Mouse (Mus musculus): Measurements from ENCODE around the gene Fezf1. TPM values are rescaled to one million over a fixed set of nuclear protein-coding genes. Genes with fewer than 3 reads are reported as not detected.

The Fezf1 gene
- total RNA-seq (2015; ENCODE audit: low replicate concordance): not detected in 2 replicates
- total RNA-seq (2017; ENCODE audit: low replicate concordance): not detected in 2 replicates

DNA sequence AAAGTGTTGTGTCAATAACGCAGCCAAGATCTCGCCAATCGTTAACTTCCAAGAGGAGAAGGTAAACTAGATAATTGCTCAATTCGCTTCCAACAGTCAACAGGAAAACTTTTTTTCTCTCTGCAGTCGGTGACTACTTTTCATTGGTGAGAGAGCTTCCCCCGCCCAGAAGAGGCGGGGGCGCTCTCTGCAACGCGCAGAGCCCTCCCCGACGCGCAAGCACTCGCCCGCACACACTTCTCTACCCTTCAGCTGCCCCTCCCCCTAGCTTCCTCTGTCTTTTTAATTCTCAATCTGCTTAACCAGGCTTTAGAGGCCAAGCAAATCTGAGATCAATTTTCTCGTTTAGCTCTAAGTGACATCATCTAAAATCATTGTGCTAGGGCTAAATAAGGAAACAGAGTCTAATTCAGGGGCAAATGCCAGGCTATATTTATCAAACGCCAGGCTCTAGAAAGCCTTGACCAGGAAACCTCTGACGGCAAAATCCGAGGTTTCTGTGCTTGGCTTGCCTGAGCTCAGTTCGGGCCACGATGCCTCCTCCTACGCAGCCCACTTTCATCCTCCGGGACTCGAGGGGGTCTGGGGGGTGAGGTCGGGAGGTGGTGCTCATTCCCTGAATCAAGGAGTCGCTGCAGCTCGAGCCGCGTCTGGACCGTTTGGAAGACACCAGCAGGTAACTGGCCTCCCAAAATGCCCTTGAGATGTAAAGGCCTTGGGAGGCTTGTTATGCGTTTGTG is at the start of gene Fezf1:
TSS of gene Fezf1 (minus strand) at position 50 of the 740 bp plus-strand sequence.
- no peak for ATAC-seq (replicated peaks; ENCODE audit: low FRiP score, poor library complexity, severe bottlenecking)

DNA sequence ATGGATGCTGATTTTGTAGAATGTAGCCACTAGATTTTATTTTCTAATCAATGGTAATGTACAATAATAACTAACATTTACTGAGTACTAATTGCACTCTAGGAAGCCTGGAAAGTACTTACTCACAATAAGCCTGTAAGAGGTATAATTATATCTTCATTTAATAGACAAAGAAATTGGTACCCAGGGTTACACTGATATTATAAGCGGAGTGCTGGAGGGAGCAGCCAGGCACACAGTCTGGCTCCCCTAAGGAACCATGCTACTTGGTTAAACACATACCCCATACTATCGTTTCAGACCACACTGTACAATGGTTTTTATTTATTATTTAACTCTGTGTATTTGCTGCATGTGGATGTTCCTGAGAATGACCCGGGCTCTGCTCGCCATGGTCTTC is 46.5 kb upstream of the Fezf1 start:
- ATAC-seq (replicated peaks; ENCODE audit: low FRiP score, poor library complexity, severe bottlenecking): no peak

DNA sequence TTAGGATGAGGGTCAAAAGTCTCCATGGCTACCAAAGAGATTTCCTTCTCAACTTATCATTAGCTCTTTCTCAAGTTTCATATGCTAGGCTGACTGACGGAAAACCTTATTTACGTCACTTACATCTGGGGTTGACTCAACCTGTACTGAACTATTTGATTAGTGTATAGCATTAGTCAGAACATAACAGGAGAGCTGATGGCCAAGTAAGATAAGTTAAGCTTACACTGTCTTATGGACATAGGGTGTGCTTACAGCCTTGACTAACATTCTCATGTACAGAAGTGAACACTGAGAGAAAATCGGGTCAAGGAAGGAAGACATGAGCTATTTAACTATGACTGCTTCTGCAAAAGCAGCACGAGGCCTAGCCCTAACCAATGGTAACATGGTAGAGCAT is 40.6 kb upstream of the Fezf1 start:
- no peak for ATAC-seq (replicated peaks; ENCODE audit: low FRiP score, poor library complexity, severe bottlenecking)

DNA sequence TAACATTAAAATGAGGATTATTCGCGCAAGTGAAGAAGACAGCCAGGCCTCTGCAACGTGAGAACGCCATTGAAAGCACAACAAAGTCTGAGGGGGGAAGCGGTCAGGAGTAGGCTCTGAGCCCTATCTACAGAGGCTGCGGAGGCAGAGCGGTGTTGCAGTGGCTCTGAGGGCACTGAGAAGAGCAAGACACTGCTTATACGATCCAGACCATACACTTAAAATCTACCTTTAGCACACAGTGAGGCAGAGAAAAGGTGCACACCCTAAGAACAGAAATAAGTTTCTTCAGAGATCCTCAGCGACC is 33.3 kb upstream of the Fezf1 start:
- ATAC-seq (replicated peaks; ENCODE audit: low FRiP score, poor library complexity, severe bottlenecking): no peak

DNA sequence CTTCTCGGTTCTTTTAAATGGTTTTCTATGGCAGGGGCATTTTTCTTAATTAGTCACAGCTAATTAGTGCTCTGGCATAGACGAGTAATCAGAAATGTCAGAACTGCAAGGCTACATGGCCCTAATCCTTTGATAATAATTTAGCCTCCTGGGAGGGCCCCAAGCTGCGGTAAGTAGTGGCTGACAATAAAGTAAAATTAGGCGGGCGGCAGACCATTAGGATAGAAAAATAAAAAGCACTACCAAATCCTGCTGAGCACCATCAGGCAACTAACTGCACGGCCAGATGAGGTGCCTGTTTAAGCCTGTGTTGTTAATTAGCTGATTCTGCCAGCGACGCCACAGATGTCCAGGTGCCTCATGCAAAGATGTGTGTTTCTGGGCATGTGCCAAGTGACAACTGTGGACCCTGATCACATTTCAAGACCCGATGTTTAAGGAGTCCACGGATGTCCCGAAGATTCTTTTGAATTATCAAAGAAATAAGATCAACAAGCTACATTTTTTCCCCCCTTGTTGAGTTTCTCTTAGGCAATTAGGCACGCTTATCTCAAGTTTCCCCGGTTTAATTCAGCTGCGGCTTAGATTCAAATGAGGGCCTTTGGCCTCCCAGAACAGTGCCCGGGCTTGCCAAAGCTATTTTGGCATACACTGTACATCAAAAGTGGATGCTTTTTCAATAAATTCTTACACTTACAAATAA is 32.8 kb upstream of the Fezf1 start:
- no peak for ATAC-seq (replicated peaks; ENCODE audit: low FRiP score, poor library complexity, severe bottlenecking)

DNA sequence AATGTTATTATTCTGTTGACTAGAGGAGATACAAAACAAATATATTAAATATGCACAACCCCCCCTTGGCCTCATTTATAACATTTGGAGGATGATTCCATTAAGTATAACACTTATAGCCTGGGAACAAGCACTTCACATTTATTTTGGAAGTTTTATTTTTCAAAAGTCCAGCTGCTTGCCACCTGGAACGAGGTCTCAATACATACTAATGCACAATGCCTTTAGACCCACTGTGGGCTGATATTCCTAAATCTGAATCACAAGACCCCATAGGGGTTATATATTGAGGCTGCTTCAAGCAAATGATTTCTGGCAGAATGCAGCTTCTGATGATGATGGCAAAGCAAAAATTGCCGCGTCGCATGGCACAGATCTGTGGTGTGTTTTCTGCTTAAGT is 25.3 kb upstream of the Fezf1 start:
- ATAC-seq (replicated peaks; ENCODE audit: low FRiP score, poor library complexity, severe bottlenecking): no peak

DNA sequence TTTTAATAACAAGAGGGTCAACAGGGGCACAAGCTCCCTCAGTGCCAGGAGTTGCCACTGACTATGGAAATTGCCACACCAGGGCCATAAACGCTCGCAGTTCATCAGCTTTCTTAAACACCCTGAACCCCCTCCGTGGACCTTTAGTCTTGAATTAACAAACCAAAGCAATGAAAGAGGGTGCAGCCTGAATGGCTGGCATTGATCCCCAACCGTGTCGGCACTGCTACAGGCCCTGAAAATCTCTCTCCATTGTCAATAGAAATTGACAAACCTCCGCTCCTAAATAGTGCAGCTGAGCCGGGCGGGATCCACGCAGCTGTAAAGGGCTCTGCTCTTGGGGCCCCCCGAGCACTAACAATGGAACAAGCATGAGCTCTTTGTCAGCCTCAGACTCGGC is 24.8 kb upstream of the Fezf1 start:
- ATAC-seq (replicated peaks; ENCODE audit: low FRiP score, poor library complexity, severe bottlenecking): no peak

DNA sequence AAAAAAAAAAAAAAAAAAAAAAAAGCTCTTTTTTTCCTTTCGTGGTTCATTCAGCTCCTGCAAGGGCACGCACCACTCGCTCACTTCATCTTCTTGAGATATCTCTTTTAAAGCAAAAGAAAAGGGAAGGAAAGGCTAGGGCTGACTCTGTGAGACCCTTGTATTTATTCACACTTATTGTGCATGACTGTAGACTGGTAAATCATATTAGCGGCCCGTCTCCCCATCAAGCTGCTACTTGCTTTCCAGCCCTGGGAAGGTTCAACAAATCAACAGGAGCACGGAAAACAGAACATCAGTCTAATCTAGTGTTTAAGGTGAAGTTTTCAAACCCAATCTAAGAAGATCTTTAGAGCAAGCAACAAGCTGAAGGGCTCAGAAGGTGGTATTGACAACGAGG is 24.4 kb upstream of the Fezf1 start:
- no peak for ATAC-seq (replicated peaks; ENCODE audit: low FRiP score, poor library complexity, severe bottlenecking)

DNA sequence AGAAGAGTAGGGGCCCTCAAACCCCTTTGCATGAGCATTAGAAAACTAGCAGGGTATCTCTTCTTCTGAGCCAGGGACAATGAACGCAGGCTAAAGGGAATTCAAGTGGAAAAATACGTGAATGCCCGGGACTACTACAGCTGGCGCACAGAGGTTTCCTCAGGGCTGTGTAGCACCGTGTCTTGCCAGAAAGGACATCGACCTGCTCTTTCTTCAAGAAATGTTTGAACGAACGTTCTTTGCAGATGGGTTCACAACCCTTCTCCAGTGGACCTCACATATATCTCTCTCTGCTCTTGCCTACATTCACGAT is 12.5 kb upstream of the Fezf1 start:
- no peak for ATAC-seq (replicated peaks; ENCODE audit: low FRiP score, poor library complexity, severe bottlenecking)

DNA sequence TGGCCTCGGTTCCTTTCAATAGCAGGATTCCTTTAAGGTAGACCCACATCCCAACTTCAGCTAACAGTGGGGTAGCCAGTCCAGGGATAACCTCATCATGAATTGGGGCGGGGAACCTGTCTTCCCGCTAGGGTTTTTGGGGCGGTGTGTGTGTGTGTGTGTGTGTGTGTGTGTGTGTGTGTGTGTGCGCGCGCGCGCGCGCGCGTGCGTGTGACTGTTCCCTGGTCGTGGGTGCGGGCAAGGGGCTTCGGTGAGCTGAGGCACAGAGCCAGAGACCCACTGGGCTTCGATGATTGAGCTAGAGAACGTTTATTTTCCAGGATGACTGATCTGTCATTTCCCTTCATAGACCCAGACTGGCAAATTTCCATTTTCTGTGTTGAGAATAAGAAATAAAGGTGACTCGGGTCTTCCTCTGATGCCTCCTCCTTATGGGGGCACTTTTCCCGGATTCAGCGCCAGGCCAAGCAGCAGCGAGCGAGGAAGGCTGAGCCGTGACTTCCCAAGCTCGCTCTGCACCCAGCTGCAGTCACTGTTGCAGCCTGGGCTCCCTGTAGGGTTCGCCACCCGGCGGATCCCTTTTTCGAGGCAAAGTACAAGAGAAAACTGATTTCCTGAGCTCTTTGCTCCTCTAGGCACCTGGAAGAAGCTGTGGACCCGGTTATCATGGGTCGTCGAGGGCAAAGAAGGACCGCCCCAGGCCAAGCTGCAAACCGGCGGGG is 12.0 kb upstream of the Fezf1 start:
- no peak for ATAC-seq (replicated peaks; ENCODE audit: low FRiP score, poor library complexity, severe bottlenecking)

DNA sequence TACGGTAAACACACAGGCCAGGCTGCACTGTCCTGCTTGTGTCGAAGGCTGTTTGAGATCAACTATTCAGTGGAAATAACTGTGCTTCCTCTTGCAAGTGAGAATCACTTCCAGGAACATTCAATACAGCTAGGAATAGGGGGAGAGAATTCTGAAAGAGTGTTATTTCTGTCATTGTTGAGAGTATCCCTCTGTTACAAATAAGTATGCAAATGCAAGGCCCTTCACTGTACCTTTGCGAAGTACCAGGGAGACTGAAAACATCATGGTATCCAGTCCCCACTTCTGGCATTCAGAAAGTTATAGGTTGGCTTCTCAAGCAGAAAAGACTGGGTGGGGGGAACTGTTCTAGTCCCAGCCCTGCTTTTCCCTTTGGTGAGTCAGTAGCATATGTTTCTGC is 9.8 kb upstream of the Fezf1 start:
- ATAC-seq (replicated peaks; ENCODE audit: low FRiP score, poor library complexity, severe bottlenecking): no peak

DNA sequence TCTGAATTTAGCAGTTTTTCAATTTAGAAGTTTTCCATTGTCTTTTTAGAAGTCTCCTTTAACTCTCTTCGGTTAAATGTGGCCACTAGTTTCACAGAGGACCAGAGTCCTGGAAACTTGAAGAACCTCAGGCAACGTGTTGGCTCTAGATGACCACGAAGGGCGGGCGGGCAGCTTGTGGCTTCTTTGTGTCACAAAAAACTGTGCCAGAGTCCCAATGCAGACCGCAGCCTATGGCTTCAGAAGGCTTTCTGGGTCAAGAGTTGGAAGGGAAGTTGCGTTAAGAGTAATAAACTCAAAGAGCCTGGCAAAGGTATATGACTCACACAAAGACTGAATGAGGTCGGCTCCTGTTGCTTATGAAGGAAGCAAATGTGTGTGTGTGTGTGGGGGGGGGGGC is 7.0 kb upstream of the Fezf1 start:
- no peak for ATAC-seq (replicated peaks; ENCODE audit: low FRiP score, poor library complexity, severe bottlenecking)

DNA sequence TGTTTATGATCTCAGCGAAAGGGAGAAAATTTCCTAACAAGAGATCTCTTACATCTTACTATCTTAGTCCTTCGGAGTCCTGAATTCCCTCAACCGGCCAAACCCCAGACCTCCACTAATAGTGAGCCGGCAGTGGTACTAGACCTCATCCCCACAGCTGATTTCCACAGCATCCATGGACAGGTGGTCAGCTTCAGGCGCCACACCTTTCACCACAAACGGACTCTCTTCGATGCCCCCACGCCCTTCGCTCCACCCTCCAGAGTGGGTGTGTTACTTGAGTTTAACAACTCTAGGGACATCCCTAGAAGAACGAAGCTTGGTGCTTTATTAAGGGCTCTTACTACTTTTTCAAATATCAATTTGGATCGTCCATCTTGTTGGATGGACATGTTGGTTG is 6.5 kb upstream of the Fezf1 start:
- no peak for ATAC-seq (replicated peaks; ENCODE audit: low FRiP score, poor library complexity, severe bottlenecking)

DNA sequence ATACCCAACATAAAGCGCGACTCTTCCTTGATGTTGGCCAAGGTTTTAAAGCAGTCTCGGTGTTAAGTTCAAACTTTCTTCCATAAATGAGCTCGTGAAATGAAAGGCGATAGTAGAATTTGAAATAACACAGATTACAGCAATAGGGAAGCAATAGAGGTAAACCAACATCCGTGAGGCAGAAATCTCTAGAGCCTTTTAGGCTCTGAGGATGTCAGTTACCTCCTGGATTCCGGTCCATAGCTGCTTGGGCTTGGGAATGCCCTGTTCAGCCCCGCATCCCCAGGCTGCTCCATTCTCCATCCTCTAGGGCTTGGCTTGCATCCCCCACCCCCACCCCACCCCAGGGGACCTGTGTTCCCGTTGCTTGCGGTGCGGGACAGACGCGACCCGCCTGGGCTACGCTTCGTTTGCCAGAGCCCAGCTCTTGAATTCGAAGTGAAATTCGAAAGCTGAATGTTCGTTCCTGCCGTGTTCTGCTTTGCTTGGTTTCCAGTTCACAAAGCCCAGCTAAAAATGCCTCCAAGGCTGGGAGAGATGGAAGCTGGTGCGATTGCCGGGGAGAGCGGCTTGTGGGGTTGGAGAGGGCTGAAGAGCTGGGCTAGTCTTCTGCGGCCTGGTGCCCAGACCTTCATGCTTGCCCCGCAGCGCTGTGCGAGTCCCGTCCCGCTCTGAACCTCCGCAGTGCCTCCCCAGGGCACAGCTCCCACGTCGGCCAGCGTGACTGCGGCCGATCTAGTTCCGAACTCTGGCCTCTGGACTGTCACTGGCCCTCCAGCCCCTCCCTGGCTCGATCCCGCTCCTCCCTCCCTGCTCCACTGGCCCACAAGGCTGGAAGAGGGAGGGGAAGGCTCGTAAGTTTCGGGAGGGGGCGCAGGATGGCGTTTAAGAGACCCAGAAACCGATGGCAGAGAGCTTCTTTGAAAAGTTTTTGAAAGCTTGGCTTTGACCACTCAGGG is 5.5 kb upstream of the Fezf1 start:
- ATAC-seq (replicated peaks; ENCODE audit: low FRiP score, poor library complexity, severe bottlenecking): no peak

DNA sequence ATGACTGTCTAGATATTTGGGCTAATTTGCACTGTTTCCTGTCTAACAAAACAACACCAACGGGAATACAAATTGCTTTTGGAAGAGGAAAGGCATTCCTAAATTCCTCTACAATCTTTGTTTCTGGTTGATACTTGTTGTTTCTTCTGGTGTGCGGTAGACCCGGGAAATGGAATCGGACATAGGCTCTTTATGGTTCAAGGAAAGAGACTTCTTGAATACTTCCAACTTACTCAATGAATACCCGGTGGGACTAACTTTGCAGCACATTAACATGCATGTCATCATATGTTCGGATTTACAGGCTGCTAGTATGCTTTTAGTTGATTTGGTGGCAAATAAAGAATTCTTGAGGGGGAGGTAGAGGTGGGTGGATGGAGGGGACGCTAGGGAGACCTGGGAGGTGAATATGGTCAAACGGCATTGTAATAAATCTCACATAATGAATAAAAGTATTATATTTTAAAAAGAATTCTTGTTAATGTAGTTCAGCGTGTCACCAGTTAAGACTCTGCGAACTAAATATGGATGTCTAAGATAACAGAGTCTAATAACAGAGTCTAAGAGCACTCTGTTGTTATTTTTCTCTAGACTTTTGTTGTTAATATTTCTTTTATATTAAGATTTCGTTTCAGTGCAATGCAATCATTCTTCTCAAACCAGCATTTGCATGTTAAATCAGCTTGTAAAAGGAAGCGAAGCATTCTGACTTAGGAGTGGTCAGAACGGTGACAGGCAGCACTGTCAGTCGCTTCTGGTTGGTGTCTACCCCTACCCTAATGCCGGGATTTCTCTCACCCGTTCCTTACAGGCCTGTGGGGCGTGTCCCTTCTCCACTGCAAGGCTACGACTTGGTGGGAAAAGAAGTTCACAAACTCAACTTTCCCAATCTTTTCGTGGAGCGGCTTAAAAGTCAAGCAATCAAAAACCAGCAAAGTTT is 4.3 kb upstream of the Fezf1 start:
- ATAC-seq (replicated peaks; ENCODE audit: low FRiP score, poor library complexity, severe bottlenecking): no peak

DNA sequence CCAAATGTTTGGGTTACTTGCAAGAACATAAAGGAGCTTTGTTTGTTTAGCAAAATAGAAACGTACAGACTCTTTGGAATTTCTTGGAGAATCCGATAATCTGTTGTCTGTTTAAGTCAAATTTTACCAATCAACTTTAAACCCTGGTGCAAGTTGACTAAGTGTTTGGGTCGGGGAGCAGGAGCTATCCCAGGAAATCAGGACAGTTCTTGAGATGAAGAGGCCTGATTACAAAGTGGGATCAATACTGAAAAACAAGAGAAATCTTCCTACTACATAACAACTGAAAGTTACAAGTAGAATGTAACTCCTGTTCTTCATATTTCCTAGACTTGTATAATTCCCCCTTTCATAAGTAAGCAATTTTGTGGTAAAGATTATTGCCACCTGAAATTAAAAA is 3.3 kb upstream of the Fezf1 start:
- no peak for ATAC-seq (replicated peaks; ENCODE audit: low FRiP score, poor library complexity, severe bottlenecking)

DNA sequence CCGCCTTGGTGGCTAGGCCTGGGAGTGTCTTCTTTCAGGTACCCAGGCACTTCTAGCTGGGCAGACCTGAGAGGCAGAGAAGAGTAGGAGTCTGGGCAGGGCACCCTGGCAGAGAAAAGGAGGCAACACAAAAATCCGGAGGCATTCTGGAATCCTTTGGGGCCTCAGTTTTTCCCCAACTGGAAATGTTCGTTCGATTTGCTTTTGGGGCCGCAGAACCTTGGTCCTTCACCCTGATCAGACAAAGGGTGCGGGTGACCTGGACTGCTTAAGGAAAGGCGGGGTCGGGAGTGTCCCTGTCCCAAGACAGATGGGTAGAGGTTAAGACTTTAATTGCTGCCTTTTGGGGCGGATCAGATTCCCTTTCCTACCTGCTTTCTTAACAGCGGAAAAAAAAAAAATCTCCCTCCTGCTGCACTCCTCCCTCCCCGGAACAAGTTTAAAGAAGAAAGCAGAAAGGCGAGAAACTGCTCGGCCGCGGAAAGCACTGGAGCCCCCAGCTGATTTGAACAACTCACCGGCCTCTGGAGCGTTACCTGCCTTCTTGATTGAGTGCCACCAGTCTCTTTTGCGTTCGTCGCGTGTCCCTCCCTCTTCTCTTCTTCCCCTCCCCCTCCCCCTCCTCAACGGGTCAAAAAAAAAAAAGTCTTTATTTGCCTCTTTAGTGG is 2.3 kb upstream of the Fezf1 start:
- no peak for ATAC-seq (replicated peaks; ENCODE audit: low FRiP score, poor library complexity, severe bottlenecking)

DNA sequence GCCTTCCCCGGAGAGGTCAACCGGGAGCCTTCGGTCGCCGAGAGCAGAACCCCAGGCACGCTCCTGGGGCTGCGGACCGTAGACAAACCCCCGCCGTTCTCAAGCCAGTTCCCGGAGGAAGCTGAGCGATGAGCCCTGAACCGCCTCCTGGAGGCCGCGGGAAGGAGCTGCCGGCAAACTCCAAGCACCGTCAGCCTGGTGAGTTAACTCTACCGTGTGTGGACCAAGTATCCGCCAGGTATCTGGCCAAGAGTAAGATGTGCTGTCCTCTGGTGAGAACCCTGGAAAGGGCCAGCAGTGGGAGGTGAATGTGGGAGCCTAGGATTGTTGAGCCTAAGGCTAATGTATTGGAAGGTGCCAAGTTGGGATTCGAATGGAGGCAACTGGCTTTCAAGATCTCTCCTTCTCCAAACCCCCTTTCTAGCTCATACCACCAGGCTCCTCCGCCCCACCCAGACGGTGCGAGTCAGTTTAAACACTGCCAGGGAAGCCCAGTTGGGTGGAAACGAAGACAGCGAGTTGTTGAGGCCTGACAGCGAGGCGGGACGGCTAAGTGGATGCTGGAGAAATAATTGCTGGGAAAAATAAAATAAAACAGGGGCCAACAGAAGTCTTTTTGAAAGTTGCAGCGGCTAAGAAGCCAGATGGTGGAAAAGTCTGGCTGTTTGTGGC is 1.6 kb upstream of the Fezf1 start:
- ATAC-seq (replicated peaks; ENCODE audit: low FRiP score, poor library complexity, severe bottlenecking): no peak
